Mouse (Mus musculus): Measurements from ENCODE around the gene Dhrs7b. TPM values are rescaled to one million over a fixed set of nuclear protein-coding genes. Genes with fewer than 3 reads are reported as not detected.

Dhrs7b gene
- polyA plus RNA-seq, 1 experiment from 2014 or later: 70.8 TPM

DNA sequence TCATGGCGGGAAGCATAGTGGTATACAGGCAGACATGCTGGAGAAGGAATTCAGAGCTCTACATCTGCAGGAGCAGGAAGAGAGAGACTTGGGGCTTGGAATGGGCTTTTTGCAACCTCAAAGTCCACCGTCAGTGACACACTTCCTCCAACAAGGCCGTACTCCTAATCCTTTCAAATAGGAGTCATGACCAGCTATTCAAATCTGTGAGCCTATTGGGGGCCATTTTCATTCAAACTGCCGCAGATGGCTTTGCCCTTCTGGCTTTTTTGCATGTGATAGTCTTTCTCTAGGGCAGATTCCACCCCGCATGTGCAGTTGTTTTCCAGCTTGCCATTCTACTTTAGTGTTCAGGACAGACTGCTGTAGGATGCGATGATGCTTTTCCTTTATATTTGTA, 6.5 kb downstream of the Dhrs7b start:
- Histone ChIP-seq H3K9me3 (ENCODE audit: control insufficient read depth, low read length) (no peaks in the 10 kb centered on the region), H3K4me2 (ENCODE audit: low read depth, low read length) (no peak overlapping the region), H3K27me3 (replicated peaks; ENCODE audit: control insufficient read depth, insufficient read depth, low read length) (no peaks in the 10 kb centered on the region), H3K27ac (ENCODE audit: low read length) (no peak overlapping the region), H3K4me1 (ENCODE audit: control insufficient read depth, insufficient read depth, low read length) (no peaks in the 10 kb centered on the region), H3K9ac (ENCODE audit: low read depth, low read length) (no peak overlapping the region), H3K36me3 (ENCODE audit: control insufficient read depth, insufficient read depth, low read length) (peaks cover 3% of the 10 kb centered on the region; the same call in 1 of the 2 replicates), H3K4me3 (ENCODE audit: low read length) (no peak overlapping the region)
- 95% methylated on average over 6 of the region's 6 CpGs for WGBS
- ATAC-seq: no peak

DNA sequence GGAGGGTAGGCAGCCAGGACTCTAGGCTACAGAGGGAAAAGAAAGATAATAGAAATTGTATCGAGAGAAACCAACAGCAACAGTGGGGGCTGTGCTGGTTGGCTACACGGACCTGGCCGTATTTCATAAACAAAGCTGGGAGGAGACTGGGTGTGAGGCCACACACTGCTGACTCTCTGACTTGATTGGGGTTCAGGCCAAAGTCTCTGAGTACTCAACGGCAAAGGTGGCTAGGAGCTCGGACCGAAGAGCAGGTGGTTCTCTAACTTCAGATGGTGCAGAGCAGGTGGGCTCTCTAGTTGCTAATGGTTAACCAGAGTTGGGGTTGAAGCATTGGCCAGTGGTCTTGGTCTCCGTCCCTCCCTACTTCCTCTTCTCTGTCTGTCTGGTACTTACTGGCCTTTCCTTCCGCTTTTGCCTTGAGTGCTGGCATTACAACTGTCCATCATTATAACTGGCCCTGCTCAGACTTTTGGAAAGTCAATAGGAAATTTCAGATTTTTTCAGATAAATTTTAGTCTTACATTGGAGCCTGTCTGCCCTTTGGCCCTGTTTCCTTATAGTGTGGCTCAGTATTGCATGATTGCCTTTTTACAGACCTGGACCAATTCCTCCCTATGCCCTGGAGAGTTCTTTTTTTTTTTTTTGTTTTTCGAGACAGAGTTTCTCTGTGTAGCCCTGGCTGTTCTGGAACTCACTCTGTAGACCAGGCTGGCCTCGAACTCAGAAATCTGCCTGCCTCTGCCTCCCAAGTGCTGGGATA, 7.4 kb downstream of the Dhrs7b start:
- ATAC-seq: peak; percentile 91
- Histone ChIP-seq H3K4me1 (ENCODE audit: control insufficient read depth, insufficient read depth, low read length) (no peaks in the 10 kb centered on the region), H3K27ac (ENCODE audit: low read length) (peak overlapping the region; percentile 50), H3K27me3 (replicated peaks; ENCODE audit: control insufficient read depth, insufficient read depth, low read length) (no peaks in the 10 kb centered on the region), H3K9me3 (ENCODE audit: control insufficient read depth, low read length) (no peaks in the 10 kb centered on the region), H3K36me3 (ENCODE audit: control insufficient read depth, insufficient read depth, low read length) (peaks cover 3% of the 10 kb centered on the region; the same call in 1 of the 2 replicates), H3K4me2 (ENCODE audit: low read depth, low read length) (peak overlapping the region; percentile 33; the same call in 1 of the 2 replicates), H3K4me3 (ENCODE audit: low read length) (peak overlapping the region; percentile 12; the same call in 1 of the 2 replicates), H3K9ac (ENCODE audit: low read depth, low read length) (no peak overlapping the region)
- WGBS: 75% methylated on average over 10 of the region's 10 CpGs

DNA sequence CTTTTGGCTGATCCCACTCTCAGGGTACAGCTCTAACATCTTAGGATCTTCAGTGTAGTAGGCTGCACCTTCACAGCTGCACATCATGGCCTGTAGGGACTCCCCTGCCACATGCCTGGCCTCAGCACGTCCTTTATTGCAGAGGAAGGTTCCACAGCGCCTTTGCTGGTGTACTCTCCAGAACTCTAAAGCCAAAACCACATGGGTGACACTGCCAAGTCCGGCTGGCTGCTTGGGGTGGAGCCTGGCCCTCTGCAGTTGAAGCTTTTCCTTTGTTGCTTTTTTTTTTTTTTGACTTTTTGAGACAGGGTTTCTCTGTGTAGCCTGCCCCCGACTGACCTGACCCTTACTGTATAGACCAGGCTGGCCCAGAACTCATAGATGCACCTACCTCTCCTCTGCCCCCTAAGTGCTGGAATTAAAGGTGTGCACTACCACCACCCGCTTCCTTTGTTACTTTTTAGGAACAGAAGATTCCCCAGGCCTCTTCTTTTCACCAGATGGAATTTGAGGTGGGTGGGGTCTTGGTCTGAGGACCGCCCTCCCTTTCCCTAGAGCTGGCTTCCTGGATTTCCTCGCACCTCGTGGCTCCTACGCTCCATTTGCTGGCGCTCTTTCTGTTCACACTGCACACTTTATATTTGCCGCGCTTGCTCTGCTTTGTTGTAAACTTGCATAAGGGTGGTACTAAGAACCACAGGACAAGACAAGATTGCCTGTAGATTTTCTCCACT, 11.2 kb downstream of the Dhrs7b start:
- H3K36me3 ChIP-seq (ENCODE audit: control insufficient read depth, insufficient read depth, low read length): no peaks in the 10 kb centered on the region
- H3K4me1 ChIP-seq (ENCODE audit: control insufficient read depth, insufficient read depth, low read length): no peaks in the 10 kb centered on the region
- no peak for ATAC-seq
- H3K27ac ChIP-seq (ENCODE audit: low read length): no peak overlapping the region
- no peaks in the 10 kb centered on the region for H3K27me3 ChIP-seq (replicated peaks; ENCODE audit: control insufficient read depth, insufficient read depth, low read length)
- 80% methylated on average over 12 of the region's 12 CpGs for WGBS
- no peaks in the 10 kb centered on the region for H3K9me3 ChIP-seq (ENCODE audit: control insufficient read depth, low read length)
- H3K4me3 ChIP-seq (ENCODE audit: low read length): no peak overlapping the region
- no peak overlapping the region for H3K4me2 ChIP-seq (ENCODE audit: low read depth, low read length)
- no peak overlapping the region for H3K9ac ChIP-seq (ENCODE audit: low read depth, low read length)

DNA sequence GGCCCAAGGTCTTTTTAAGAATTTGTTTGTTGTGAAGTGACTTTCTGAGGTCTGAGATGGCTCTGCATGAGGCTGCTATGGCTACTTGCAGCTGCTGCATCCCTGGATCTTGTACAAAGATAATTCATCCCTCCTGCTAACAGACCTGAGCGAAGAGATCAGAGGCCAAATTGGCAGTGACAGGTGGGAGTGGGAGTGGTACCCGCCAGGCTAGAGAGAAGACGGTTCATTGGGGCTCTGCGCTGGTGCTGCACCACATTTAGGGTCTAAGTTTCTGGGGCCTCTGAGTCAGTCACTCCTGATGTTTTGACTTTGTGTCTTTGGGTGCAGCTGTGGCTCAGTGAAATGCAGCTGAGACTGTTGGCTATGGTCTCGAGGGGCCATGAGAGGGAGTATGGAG, 13.0 kb downstream of the Dhrs7b start:
- H3K9ac ChIP-seq (ENCODE audit: low read depth, low read length): no peak overlapping the region
- H3K27ac ChIP-seq (ENCODE audit: low read length): no peak overlapping the region
- H3K27me3 ChIP-seq (replicated peaks; ENCODE audit: control insufficient read depth, insufficient read depth, low read length): no peaks in the 10 kb centered on the region
- WGBS: 87% methylated on average over 5 of the region's 5 CpGs
- no peaks in the 10 kb centered on the region for H3K36me3 ChIP-seq (ENCODE audit: control insufficient read depth, insufficient read depth, low read length)
- no peak for ATAC-seq
- H3K9me3 ChIP-seq (ENCODE audit: control insufficient read depth, low read length): no peaks in the 10 kb centered on the region
- no peak overlapping the region for H3K4me2 ChIP-seq (ENCODE audit: low read depth, low read length)
- no peaks in the 10 kb centered on the region for H3K4me1 ChIP-seq (ENCODE audit: control insufficient read depth, insufficient read depth, low read length)
- H3K4me3 ChIP-seq (ENCODE audit: low read length): no peak overlapping the region

DNA sequence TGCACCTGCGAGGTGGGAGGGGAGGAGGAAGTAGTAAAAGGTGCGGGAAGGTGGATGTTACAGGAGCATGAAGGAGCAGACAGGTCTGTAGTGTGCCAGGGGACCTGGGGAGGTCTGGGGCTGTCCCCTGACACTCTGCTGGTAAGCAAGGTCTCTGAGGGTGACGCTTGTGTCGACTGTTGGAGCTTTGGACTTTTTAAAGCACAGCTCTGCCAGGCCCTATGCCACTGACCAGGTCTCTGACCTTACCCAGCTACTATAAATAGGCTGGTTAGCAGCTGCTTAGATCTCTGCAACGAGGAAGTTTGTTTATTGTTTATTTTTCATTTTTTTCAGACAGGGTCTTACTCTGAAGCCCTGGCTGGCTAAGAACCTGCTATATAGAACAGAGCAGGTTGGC, 15.0 kb downstream of the Dhrs7b start:
- H3K36me3 ChIP-seq (ENCODE audit: control insufficient read depth, insufficient read depth, low read length): no peaks in the 10 kb centered on the region
- 81% methylated on average over 5 of the region's 5 CpGs for WGBS
- H3K27me3 ChIP-seq (replicated peaks; ENCODE audit: control insufficient read depth, insufficient read depth, low read length): no peaks in the 10 kb centered on the region
- no peak overlapping the region for H3K9ac ChIP-seq (ENCODE audit: low read depth, low read length)
- no peaks in the 10 kb centered on the region for H3K4me1 ChIP-seq (ENCODE audit: control insufficient read depth, insufficient read depth, low read length)
- H3K4me2 ChIP-seq (ENCODE audit: low read depth, low read length): no peak overlapping the region
- no peak overlapping the region for H3K4me3 ChIP-seq (ENCODE audit: low read length)
- ATAC-seq: no peak
- H3K27ac ChIP-seq (ENCODE audit: low read length): no peak overlapping the region
- no peaks in the 10 kb centered on the region for H3K9me3 ChIP-seq (ENCODE audit: control insufficient read depth, low read length)

DNA sequence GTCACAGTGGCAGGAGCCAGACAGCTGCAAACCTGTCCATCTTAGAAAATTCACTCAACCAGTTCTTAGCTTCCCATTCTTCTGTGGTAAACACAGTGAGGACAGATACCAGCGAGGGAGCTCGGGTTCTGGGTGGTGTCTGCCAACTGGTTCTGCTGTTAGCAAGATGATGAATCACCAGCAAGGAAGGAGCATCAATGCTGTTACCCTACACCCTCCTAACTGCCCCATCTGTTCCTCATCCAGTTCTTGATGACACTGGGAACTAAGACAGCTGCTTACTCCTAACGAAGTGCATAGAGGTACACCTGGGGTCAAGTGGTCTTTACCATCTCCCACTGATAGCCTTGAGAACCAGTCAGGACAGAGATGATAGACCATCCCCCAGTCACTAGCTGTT, 26.2 kb downstream of the Dhrs7b start:
- WGBS: 57% methylated on average over 3 of the region's 3 CpGs

DNA sequence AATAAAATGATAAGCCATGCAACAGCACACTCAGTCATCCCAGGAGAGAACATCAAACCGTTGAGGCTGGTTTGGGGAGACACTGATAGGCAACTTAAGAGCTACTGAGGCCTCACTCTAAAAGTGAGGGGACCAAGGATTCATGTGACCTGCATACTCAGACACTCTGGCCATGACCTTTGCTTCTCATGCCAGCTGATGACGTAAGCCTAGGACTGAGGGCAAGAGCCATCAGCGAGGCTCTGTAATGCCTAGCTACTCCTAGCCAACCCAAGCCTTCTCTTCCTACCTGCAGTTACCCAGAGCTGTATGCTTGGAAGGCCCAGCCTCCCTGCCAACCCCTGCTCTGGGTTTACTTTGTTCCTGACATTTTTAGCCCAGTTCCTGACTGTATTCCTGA, 31.6 kb downstream of the Dhrs7b start:
- no peaks in the 10 kb centered on the region for H3K9me3 ChIP-seq (ENCODE audit: control insufficient read depth, low read length)
- no peak overlapping the region for H3K9ac ChIP-seq (ENCODE audit: low read depth, low read length)
- H3K27me3 ChIP-seq (replicated peaks; ENCODE audit: control insufficient read depth, insufficient read depth, low read length): no peaks in the 10 kb centered on the region
- H3K4me3 ChIP-seq (ENCODE audit: low read length): no peak overlapping the region
- H3K36me3 ChIP-seq (ENCODE audit: control insufficient read depth, insufficient read depth, low read length): peaks cover 16% of the 10 kb centered on the region
- no peaks in the 10 kb centered on the region for H3K4me1 ChIP-seq (ENCODE audit: control insufficient read depth, insufficient read depth, low read length)
- H3K27ac ChIP-seq (ENCODE audit: low read length): no peak overlapping the region
- ATAC-seq: no peak
- no peak overlapping the region for H3K4me2 ChIP-seq (ENCODE audit: low read depth, low read length)
- 79% methylated on average over 3 of the region's 3 CpGs for WGBS

More for the DNA sequence above, 26.2 kb downstream of the Dhrs7b start:
- no peaks in the 10 kb centered on the region for H3K9me3 ChIP-seq (ENCODE audit: control insufficient read depth, low read length)
- H3K4me2 ChIP-seq (ENCODE audit: low read depth, low read length): no peak overlapping the region
- no peak overlapping the region for H3K9ac ChIP-seq (ENCODE audit: low read depth, low read length)
- H3K27ac ChIP-seq (ENCODE audit: low read length): no peak overlapping the region
- H3K4me3 ChIP-seq (ENCODE audit: low read length): no peak overlapping the region
- no peaks in the 10 kb centered on the region for H3K27me3 ChIP-seq (replicated peaks; ENCODE audit: control insufficient read depth, insufficient read depth, low read length)
- peaks cover 18% of the 10 kb centered on the region; the same call in 1 of the 2 replicates for H3K36me3 ChIP-seq (ENCODE audit: control insufficient read depth, insufficient read depth, low read length)
- ATAC-seq: no peak
- no peaks in the 10 kb centered on the region for H3K4me1 ChIP-seq (ENCODE audit: control insufficient read depth, insufficient read depth, low read length)

DNA sequence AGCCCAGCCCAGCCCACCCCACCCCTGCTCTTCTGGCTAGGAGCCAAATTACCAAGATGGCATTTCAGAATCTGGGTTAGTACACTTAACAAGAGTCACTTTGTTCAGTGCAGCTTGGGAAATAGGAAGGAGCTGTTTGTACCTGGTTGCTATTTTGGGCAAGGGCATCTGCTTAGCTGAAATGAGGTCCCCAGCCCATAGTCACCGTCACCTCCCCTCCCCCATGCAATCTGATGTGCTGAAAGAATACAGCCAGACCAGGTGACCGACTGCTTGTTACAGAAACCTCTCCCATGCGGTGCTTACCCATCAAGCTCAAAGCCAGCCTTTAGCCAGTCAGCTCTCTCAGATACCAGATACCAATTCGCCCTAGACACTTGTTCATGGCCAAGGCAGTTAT, 32.8 kb downstream of the Dhrs7b start:
- Histone ChIP-seq H3K9me3 (ENCODE audit: control insufficient read depth, low read length) (no peaks in the 10 kb centered on the region), H3K4me3 (ENCODE audit: low read length) (no peak overlapping the region), H3K4me1 (ENCODE audit: control insufficient read depth, insufficient read depth, low read length) (peaks cover 3% of the 10 kb centered on the region; the same call in 1 of the 2 replicates), H3K27ac (ENCODE audit: low read length) (no peak overlapping the region), H3K9ac (ENCODE audit: low read depth, low read length) (no peak overlapping the region), H3K4me2 (ENCODE audit: low read depth, low read length) (no peak overlapping the region), H3K36me3 (ENCODE audit: control insufficient read depth, insufficient read depth, low read length) (peaks cover 16% of the 10 kb centered on the region), H3K27me3 (replicated peaks; ENCODE audit: control insufficient read depth, insufficient read depth, low read length) (no peaks in the 10 kb centered on the region)
- 73% methylated on average over 4 of the region's 4 CpGs for WGBS
- no peak for ATAC-seq

DNA sequence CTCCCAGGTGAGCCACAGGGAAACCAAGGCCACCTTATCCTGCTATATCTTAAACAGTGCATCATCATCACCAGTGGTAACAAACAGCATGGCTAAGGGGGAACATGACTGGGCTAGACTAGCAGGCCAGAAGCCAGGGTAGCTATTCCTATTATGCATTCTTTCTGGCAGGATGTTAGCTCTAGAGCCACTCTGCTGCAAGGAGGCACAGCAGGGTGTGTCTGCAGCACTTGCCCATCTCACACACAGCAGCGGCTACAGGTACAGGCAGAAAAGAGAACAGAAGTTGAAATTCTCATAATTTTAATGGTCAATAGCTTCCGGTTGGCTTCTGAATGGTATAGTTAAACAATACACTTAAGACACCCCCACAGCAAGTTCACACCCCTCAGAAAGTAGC, 33.7 kb downstream of the Dhrs7b start:
- H3K9ac ChIP-seq (ENCODE audit: low read depth, low read length): no peak overlapping the region
- H3K27ac ChIP-seq (ENCODE audit: low read length): no peak overlapping the region
- no peak overlapping the region for H3K4me3 ChIP-seq (ENCODE audit: low read length)
- H3K4me1 ChIP-seq (ENCODE audit: control insufficient read depth, insufficient read depth, low read length): peaks cover 3% of the 10 kb centered on the region; the same call in 1 of the 2 replicates
- no peak overlapping the region for H3K4me2 ChIP-seq (ENCODE audit: low read depth, low read length)
- H3K9me3 ChIP-seq (ENCODE audit: control insufficient read depth, low read length): no peaks in the 10 kb centered on the region
- WGBS: 88% methylated on average over 2 of the region's 2 CpGs
- H3K27me3 ChIP-seq (replicated peaks; ENCODE audit: control insufficient read depth, insufficient read depth, low read length): no peaks in the 10 kb centered on the region
- no peak for ATAC-seq
- H3K36me3 ChIP-seq (ENCODE audit: control insufficient read depth, insufficient read depth, low read length): peaks cover 12% of the 10 kb centered on the region; the same call in 1 of the 2 replicates
